Mouse (Mus musculus) kidney, adult 2 months (tissue): ENCODE results near the gene Sphk1.

ENCODE experiments used
- CTCF ChIP-seq: fragments of 200-500 bp; conservative IDR thresholded peaks from 2 replicates; pipeline ENCODE4 v1.5.1; 2011; ENCODE audit warnings: low read depth, mild to moderate bottlenecking, control low read depth, low read length, moderate library complexity, mixed read lengths; ENCODE audit not compliant: insufficient read depth, insufficient read length
- POLR2A ChIP-seq: fragments of 200-500 bp; IDR thresholded peaks from one replicate; pipeline ENCODE4 v1.6.1; 2011; ENCODE audit warnings: low read depth, low read length, control low read depth

GRCm38 (mm10) chr11:116506151-116506875 is 24.4 kb upstream of the Sphk1 start:
- TF ChIP-seq CTCF (no peak), POLR2A (no peak)
